Mouse (Mus musculus) heart, postnatal 0 days (tissue): ENCODE measurements at regions not wholly inside any gene's neighbourhood (a gene's known extent, or its start where the extent isn't known, plus 50 kb on each side); places are given as distances from the start of the nearest gene placed in this dataset.

Source experiments
- CTCF ChIP-seq: IDR thresholded peaks from 2 replicates; pipeline ENCODE4 v1.5.1; 2016; ENCODE audit warnings: antibody characterized with exemption, control low read depth, low read depth
- EP300 ChIP-seq: IDR thresholded peaks from 2 replicates; pipeline ENCODE4 v1.6.1; 2016; ENCODE audit warnings: antibody characterized with exemption, low read depth

GRCm38 (mm10) chr14:91027054-91027453, 2555.9 kb upstream of the Pcdh20 start:
- TF ChIP-seq CTCF (no peak), EP300 (no peak)
